Mouse (Mus musculus) left cerebral cortex, postnatal 4 days (tissue): ENCODE results near the gene Cep295. TPM values are rescaled to one million over a fixed set of nuclear protein-coding genes. Genes with fewer than 3 reads are reported as not detected.
"Not testable (repeated sequence)": the region's sequence is repeated elsewhere in the genome, so short reads cannot be mapped to it uniquely, and the experiment has no call there.

Experiments
- DNase-seq: peaks from one replicate; pipeline ENCODE4 v3.0.0-alpha.2; 2022
- intact Hi-C: fragments of 180-260 bp; cut with DNase I; formaldehyde crosslinking; loops from one replicate; pipeline ENCODE4 v1.15.1; 2025
- total RNA-seq, 2 experiments: library from RNA; stranded (reverse); gene quantifications; 2 replicates each; pipeline ENCODE4 v1.2.3; 2021

The Cep295 gene
- 10 to 100 TPM; 31.7 to 33.5 TPM for total RNA-seq

DNA sequence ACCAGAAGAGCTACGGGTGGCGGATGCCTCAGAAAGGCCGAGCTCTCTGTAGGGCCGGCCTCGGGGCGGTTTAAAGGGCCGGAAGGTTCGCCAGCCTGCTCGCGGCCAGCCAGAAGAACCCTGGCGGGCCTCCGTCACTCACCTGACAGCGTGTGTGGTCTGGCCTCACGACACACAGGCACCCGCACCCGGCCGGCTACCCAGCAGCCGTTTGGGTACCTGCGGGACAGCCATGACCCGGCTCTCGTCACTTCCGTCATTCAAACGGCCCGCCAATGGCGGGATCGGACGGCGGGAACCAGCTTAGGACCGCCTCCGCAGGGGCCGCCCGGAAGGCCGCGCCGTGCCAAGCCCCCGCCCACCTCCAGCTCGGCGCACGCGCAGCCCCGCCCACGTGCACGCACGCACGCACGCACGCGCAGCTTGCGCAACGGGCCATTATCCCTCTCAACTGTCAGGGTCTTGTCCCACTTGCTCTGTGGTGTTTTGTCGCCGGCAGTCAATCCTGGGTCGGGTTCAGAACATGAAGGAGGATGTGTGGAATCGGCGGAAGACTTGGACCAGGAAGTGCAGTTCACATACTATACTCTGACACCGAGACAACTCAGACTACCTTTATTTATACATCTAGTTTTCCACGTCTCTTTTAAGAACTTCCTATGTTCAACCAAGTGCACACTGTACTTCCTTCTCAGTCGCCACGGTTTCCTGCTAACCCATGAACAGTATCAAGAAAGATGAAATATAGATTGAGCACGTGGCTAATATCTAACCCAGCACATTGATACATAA is at the start of gene Cep295:
Gene Cep295, minus strand, starts transcription at position 305 of the 792 bp plus-strand sequence.
- peak; percentile 98 for DNase-seq
- intact Hi-C loops: no loop called here

DNA sequence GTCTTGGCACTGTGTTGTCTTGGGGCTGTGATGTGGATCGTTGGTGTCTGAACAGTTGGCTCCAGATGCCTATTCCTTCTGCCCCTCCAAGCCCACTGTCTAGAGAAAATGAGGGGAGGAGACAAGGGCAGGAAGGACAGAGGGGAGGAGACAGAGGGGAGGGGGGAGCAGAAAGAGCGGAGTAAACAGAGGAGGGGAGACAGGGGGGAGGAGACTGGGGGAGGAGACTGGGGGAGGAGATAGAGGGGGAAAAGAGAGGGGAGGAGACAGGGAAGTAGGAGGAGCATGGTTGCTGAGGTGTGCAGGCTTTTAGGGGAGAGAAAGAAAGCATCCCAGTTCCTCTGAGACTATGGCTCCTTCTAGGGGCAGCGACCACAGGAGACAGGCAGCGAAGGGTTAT is 40.0 kb upstream of the Cep295 start:
- no peak for DNase-seq
- intact Hi-C loops: no loop called here

DNA sequence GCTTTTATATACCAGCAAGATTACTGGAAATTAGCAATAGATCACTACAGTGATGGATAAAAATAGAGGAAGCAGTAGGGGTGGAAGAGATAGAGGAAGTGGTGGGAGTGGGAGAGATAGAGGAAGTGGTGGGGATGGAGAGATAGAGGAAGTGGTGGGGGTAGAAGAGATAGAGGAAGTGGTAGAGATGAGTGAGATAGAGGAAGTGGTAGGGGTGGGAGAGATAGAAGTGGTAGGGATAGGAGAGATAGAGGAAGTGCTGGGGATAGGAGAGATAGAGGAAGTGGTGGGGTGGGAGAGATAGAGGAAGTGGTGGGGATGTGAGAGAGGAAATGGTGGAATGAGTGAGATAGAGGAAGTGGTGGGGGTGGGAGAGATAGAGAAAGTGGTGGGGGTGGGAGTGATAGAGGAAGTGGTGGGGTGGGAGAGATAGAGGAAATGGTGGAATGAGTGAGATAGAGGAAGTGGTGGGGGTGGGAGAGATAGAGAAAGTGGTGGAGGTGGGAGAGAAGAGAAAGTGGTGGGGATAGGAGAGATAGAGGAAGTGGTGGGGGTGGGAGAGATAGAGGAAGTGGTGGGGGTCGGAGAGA is 37.9 kb upstream of the Cep295 start:
- intact Hi-C loops: no loop called here
- DNase-seq: no peak

DNA sequence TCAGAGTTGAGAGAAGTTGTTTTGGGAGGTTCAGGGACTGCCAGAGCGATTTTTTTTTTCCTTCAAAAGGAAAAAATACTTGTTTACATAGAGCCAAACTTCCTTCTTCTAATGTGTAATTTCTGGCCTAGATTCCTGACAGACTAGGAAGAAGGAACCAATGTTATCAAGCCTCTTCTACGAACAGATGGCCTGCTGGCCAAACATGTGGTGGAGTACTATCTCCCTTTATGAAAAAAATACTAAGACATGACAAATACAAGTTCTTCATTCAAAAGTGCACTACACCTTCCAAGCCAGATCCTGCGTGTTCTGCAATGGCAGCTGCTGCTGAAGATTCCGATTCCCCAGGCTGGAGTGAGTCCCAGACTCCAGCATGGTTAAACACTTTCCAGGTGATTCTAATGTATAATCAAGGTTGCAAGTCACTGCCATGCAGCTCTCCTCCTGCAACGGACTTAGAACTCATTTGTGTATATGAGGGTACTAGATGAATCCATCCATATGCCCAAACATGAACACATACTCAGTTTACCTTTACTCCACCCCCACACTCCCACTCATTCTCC is 29.6 kb upstream of the Cep295 start:
- intact Hi-C loops: no loop called here
- DNase-seq: no peak

DNA sequence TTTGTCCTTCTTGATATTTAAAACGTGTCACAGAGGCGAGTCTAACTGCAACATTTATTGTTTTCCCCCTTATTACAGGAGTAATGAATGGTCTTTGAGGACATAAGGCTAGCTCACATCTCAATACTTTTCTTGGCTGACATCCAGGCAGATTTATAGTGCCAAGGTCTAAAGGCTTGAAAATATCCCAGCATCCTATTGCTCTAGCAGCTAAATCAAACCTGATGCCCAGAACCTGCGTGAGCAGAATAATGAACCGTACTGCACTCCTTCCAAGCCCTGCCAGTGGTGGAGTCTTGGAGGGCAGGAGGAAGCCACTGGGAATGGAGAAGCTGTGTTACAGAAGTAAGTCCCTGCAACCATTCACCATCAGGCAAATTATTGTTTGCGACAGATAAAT is 26.7 kb upstream of the Cep295 start:
- DNase-seq: peak; percentile 6
- intact Hi-C loops: no loop called here

DNA sequence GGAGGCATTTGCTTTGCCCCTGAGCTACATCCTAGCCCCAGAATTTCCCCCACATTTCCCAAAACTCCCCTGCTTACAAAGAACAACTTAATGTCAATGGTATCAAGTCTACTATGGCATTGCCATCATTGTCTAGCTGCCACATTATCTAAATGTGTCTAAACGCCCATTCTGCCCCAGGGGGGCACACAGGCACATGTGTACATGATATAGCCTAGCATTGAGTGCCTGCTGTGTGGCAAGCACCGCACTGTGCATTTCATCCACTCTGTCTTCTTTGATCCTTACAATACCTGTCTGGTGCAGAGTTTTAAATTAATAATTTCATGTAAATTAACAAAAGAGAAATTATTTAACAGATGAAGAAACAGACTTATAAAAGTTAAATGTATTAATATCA is 8.7 kb upstream of the Cep295 start:
- intact Hi-C loops: loop anchor here (2.0 to 5.0 kb wide), 2 partner anchors 126 to 315 kb away; partner anchors contain the start of gene Smco4
- no peak for DNase-seq

DNA sequence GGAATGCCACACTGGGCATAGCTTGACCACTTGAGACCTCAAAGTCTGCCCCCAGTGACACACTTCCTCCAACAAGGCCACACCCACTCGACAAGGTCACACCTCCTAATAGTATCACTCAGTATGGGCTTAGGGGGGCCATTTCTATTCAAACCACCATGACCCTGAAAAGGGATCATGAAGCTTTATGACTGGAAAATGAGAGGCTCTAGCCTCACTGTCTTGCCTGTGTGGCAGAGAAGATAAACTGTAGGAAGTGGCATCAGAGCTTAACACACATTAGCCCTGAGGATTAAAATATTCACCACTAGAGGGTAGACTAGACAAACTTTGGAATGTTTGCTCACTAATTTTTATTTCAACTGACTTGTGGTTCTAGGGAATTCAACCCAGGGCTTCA is 8.3 kb upstream of the Cep295 start:
- no peak for DNase-seq
- intact Hi-C loops: loop anchor here (2.0 to 5.0 kb wide), 2 partner anchors 126 to 315 kb away; partner anchors contain the start of gene Smco4

DNA sequence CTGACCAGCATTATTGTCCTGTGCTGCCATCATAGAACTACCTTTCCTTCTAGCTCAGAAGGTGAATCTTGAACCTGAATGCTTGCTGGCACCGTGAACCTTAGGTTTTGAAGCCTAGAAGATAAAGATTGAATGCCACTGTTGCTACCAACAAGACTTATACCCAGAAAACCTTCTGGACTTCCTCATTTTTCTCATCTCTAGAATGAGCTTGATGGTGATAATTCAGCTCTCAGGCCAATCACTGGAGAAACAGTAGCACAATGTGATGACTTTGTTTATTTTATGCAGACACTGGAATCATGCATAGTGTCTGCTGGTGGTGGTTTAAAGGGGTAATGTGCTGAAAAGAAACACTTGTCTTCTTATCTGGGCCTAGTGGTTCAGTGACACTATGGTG is 7.3 kb upstream of the Cep295 start:
- no peak for DNase-seq
- intact Hi-C loops: loop anchor here (5.0 kb wide), 1 partner anchor 127 kb away; the partner anchor contains the start of gene Smco4

DNA sequence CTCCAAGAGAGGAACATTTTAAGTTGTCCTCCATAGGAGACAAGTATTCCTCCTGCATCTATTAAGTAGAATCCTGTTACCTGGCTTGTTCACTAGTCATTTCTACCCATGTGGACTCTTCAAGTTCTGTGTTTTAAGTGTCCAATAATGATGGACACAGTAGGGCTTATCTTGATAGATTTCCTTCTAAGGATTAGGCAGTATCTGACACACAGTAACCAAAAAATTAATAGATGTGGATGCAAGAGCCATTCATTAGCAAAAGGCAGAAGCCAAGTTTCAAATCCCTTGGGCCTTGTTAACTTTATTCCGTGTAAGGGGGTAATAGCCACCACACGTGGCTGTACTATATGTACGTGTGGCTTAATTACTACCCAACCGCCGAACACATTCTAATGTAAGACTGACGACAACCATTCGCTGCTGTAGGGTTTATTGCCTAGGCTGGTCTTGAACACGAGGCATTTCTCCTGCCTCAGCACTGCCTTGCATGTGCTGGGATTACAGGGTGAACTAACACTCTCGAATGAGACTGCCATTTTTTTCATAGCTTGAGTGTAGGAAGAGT is 588 bp downstream of the Cep295 start:
- DNase-seq: no peak
- intact Hi-C loops: no loop called here

DNA sequence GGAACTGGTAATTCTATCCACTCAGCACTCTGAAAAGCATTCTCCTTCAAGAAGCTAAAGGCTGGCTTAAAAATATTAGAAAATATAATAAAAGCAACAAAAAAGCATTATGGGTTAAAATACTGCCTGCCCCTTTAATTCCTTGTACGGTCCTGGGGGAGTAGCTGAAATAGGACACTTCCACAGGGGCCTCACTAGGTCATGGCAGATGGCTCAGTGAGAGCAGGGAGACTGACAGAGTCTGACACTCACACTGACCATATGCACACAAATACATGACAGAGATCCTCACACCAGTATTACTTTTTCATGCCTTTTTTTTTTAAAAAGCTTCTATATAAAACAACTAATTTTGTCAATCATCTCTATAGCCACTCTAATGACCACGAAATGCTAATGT is 7.7 kb downstream of the Cep295 start:
- intact Hi-C loops: no loop called here
- no peak for DNase-seq

DNA sequence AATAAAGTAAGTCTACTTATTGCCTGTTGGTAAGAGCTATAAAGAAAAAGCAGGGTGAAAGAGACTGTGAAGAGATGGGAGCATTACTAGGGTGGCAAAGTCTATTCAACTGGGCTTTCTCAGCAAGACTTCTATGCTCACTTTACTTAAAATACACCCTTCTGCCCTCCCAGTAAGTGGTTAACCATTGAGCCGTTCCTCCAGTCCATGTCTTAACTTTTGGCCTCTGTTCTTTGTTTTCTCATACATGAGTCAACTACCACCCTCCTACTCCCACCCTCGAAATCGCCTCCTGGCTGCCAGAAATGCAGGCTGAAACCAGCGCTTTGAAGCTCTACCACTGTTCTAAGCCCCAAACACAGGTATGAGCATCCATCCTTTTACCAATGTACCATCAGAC is 19.8 kb downstream of the Cep295 start:
- no peak for DNase-seq
- intact Hi-C loops: no loop called here

DNA sequence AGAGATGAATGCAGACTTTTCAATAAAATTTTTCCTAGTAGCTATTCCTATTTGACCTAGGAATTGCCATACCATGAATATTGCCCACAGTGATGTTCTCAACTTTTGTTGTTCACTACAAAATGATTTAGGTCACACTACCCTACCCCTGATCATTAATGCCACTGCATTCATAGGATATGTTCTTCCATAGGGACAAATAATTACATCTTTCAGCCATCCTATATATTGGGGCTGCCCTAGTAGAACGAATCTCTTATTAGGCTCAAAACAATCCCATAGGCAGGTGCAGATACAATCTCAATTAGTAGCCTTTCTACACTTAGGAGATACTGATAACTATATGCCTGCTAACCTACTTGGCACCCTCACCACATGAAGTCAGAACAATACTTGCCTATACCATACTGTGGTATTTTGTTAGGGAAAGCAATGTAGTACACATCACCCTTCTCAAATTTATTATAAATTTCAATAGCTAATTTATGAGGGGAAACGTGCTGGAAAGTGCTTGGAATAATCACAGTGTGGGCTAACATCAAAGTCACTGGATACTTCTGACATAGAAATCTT is 39.3 kb downstream of the Cep295 start:
- intact Hi-C loops: no loop called here
- DNase-seq: no peak

DNA sequence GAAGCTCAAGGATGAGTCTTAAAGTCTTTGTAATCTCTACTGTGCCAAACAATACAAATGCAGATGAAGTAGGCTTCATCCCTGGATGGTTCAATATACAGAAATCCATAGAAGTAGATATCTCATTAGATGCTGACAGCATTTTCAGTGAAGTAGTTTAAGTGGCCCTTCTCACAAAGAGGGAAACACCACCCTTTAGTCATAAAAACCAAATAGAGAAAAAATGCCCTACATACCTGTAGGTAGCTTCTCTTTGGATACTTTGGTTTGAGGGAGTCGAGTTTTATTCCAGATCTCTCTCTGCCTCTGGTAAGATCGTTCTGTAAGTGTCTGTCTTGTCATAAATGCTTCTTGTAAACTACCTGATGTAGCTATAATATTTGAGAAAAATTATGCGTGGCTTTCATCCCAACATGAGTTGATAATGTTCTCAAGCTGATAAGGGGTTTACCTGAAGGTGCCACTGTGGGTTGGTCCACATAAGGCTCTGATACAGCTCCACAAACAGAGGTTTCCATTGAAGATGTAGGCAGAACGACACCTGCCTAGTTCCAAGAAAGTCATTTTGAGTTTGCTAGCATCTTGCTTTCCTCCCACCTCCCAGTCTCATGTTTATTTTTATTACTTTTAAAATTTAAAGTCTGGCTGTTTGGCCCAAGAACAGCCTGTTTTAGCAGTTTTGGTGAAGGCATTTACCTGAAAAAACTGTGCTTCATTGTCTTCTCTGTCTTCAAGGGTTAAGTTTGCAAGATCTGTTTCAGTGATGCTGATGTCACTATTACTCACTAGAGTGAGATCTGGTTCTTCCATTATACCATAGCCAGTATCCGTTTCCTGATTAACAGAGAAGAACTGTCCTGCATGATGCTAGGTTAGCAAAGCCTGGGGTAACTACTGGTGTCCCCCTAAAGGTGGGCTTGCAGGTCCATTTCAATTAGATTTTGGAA is 40.1 kb downstream of the Cep295 start:
- intact Hi-C loops: no loop called here
- DNase-seq: no peak

DNA sequence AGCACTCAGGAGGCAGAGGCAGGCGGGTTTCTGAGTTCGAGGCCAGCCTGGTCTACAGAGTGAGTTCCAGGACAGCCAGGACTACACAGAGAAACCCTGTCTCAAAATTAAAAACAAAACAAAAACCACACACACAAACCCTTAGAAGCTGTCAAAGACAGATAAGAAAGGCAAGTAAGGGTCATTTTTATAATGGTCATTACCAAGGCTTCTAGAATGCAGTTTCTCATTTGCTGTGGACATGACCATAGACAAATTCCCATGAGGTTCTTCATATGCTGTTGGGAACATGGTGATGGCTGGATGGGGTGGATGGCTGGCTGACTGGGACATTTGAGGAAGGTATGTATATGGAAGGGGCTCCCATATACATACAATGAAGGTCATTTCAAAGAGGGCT is 41.3 kb downstream of the Cep295 start:
- intact Hi-C loops, DNase-seq: not testable (repeated sequence)

DNA sequence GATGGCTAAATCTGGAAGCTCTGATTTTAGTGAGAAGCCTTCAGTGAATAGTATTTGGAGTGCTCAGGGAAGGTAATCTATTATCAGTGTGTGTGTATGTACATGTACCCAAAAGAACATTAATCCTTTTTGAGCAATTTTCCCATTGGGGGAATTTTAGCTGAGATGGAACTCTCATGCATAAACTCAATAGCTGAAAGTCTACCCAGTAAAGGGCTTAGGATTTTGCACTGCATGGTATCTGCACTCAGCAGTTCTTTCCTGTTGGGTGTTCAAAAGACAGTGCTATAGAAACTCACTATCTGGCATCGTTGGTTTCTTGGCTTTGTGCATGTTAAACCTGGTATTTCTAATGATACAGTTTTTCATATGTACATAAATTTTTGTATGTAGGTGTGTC is 43.0 kb downstream of the Cep295 start:
- intact Hi-C loops: loop anchor here (5.0 kb wide), 1 partner anchor 42 kb away; no protein-coding TSS in a partner anchor
- DNase-seq: no peak

DNA sequence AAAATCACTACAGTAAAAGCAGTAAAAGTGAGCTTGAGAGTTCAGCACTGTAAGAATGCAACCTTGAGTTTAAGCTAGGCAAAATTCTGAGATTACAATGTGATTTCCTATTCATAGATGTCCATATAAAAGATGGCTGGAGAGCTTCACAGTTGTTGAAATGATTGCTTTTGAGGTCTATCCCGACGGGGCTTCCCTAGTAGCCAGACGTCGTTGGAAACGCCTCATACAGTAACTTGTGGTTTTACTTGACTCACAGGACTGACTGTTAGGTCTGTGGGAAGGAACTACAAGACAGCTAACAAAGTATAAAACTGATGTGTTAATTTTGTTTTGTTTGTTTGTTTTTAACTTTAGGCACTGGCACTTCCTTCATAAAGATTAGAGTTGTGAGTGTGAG is 44.0 kb downstream of the Cep295 start:
- no peak for DNase-seq
- intact Hi-C loops: loop anchor here (5.0 kb wide), 1 partner anchor 41 kb away; no protein-coding TSS in a partner anchor

DNA sequence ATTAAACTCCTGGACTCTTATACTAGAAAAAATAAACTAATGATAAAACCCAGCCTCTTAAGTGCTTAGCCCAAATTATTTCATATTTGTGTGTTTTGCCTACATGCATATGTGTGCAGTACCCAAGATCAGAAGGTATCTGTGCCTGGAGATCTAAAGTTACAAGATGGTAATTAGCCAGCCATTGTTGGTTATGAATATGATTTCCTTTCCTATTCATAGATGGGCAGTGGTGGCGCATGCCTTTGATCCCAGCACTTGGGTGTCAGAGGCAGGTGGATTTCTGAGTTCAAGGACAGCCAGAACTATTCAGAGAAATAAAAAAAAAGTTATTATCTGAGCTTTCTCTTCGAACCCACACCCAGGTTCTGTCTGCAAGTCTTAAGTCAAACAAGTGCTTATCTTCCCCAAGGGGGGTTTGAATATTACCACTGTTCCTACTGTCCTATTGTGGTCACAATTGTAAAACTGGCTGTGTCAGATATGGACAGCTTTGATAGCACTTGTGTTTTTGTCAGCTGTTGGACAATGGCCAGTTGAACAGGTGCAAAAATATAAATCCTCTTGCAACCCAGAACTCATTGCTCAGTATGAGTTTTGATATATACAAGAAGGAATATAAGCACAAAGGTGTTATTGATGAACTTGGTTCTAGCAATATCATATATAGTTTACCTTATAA is 45.4 kb downstream of the Cep295 start:
- intact Hi-C loops: loop anchor here (5.0 kb wide), 1 partner anchor 40 kb away; no protein-coding TSS in a partner anchor
- DNase-seq: no peak

DNA sequence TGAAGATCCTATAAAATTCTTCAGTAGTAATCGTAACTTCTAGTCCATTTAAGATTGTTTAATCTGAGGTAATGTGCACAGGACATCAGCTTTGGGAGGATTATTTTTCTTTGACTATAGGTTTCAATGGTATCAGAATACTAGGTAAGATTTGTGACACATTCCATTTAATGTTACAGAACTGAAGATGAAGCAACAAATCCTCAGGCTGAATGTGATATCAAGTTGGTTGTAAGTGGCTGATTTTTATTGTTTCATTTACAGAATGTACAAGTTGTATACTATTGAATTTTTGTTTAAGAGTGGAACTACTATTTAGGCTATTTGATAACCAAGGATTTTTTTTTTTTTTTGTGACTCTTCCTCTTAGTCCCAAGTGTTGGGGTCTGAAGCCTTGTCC is 47.4 kb downstream of the Cep295 start:
- DNase-seq: no peak

DNA sequence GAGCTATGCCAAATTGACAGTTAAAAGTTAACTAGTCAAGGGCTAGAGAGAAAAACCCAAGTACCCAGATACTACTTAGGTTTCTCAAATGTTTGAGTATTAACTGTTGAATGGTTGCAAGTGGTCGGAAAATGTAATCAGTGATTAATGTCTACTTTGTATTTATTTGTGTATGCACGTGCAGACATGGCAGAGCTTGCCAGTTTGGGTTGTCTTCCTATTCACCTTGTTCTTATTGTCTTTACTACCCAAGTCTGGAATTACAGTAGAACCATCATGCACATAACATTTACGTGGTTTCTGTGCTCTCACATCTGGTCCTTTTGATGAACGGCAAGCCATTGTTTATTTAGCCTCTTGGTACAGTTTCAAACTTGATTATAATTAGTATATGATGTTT is 48.2 kb downstream of the Cep295 start:
- intact Hi-C loops: no loop called here
- no peak for DNase-seq

More for the DNA sequence above, 47.4 kb downstream of the Cep295 start:
- intact Hi-C loops: loop anchor here (5.0 kb wide), 1 partner anchor 38 kb away; no protein-coding TSS in a partner anchor
